Mouse (Mus musculus) cerebellum, postnatal 36 days (tissue): ENCODE measurements around the gene Optc.
A peak's percentile ranks its signal among the peaks of the same experiment; 100 is the strongest.

ENCODE experiments used
- DNase-seq, 2 experiments: peaks; one replicate each; pipeline ENCODE4 v3.0.0; 2021 to 2022; ENCODE audit warnings: mixed read lengths in 2 of 2

Gene Optc

DNA sequence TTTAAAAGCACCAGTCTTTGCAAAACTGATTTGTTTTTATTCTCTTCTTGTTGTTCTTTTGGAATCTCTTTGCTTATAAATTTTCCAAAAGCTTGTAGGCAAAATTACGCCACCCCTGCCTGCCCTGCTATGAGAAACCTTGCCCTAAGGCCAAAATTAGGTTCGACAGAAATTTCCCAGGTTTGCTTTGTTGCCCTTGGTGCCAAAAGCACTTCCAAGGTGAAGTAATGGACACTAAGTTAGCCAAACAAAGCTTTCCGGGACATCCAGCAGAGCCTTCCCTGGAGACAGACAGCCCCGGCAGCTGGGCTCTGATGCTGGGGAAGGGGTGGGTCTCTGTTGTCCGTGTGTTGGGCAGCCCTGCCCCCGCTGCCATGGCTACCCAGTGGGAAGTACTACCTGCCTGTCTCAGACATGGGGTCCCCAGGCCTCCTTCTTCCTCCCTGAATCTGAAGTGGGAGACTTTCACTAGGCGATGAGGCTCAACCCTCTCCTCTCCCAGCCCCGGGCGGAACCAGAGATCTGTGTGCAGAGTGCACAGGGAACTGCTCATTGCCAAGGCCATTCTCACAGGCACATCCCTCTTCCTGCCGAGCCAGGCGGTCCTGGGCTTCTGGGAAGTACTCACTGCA, 9.8 kb upstream of the Optc start:
- DNase-seq = no peak

DNA sequence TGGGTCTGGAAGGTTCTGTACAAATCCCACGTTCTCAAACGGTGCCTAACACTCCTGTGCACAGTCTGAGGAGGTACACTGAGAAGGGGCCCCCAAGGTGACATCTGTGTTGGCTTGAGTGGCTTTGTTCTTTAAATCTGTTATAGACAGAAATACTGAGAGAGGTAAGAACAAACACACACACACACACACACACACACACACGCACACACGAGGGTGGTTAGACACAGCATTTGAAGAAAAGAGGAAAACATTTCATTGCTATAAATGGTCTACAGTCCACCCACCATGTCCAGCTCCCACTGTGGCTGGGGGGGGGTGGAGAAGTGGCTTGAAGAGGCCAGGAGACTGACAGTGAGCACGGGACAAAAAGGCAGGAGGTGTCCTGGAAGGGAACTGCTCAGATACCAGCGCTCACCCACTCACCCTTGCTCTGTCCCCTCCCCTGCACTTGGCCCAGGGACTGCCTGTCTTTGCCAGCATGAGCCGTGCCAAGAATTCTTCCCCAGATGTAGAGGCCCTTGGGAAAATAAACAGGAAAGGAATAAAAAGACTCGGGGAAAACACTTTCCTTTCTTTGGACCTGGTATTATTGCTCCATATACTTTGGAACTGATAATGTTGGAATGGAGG, 8.0 kb upstream of the Optc start:
- no peak for DNase-seq

DNA sequence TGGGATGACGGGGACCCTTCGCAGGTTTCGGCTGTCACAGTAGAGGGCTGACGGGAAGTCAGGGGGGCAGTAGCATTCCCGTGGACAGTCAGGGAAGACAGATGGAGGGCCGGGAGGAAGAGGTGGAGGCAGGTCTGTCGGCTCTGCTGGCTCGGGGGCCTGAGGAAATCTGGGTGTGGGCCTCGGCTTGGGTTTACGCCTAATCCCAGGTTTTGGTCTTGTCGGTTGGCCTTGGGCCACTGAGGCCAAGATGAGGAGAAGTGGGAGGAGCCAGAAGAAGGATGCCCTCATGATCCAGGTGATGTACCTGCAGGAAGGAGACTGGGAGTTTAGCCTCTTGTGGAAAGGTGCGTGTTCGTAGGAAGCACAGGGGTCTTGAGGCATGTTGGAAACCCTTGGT, 7.3 kb upstream of the Optc start:
- DNase-seq = no peak

DNA sequence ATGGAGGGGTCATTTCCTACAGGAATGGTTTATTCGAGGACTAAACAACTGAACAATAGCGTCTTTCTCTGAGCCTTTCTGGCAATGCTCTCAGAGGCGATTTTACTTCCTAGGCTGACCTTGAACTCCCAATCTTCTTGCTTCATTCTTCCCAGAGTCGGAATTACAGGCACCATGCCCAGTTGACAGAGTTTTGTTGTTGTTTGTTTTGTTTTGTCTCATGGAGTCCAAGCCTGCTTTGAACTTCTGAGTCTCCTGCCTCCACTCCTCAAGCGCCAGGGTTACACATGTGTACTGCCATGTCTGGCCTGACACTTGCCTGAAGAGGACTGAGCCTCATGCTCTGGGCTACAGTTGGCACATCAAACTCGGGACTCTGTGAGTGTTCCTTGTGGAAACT, 5.2 kb upstream of the Optc start:
- no peak for DNase-seq

DNA sequence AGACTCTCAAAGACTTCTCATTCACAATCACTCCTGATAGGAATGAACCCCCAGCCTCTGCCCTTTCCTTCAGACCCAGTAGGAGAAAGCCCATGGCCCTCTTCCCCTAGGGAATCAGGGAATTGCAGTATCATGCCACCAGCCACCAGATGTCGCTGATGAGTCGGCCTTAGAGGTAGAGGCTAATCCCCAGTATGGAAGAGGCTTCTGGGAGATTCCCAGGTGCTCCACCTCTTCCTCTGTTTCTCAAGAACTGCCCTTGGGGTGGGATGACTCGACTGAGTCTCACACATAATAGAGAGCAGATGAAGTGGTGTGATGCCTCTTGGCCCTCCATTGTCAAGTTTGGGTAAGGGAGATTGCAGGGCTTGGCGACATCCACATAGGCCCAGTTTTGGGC, 3.7 kb upstream of the Optc start:
- peak; percentile 69 to 79 for DNase-seq

DNA sequence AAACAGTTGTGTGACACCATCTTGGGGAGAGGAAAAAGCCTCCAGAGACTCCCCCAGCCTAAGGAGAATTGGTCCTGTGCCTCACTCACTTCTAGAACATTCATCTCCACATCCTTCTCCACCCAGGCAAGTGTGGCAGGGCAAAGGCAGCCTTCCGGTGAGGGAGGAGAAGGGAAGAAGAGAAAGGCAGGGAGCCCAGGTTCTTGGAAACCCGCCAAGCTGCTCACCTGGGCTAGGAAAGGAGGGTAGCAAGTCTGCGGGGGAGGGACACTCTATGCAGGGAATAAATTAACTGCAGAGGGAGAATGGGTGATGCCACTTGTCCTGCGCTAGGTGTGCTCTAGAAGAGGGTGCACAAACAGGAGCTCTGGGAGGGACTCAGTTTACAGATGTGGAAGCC, 3.2 kb upstream of the Optc start:
- DNase-seq = no peak

DNA sequence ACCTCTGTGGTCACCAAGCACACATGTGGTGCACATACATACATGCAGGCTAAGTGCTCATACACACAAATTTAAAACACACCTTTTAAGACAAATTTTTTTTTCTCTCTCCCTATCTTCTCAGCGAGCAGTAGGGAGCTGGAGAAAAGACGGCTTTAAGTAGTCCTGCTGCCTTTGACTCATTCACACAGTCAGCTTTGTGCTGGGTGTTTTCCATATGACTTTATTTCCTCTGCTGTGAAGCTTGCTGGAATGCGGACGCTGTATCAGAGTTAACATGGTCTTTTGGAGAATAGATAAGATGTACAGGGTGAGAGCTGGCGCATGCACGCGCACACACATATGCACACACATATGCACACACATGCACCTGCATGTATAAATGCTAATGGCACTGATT, 2.3 kb upstream of the Optc start:
- DNase-seq = no peak

DNA sequence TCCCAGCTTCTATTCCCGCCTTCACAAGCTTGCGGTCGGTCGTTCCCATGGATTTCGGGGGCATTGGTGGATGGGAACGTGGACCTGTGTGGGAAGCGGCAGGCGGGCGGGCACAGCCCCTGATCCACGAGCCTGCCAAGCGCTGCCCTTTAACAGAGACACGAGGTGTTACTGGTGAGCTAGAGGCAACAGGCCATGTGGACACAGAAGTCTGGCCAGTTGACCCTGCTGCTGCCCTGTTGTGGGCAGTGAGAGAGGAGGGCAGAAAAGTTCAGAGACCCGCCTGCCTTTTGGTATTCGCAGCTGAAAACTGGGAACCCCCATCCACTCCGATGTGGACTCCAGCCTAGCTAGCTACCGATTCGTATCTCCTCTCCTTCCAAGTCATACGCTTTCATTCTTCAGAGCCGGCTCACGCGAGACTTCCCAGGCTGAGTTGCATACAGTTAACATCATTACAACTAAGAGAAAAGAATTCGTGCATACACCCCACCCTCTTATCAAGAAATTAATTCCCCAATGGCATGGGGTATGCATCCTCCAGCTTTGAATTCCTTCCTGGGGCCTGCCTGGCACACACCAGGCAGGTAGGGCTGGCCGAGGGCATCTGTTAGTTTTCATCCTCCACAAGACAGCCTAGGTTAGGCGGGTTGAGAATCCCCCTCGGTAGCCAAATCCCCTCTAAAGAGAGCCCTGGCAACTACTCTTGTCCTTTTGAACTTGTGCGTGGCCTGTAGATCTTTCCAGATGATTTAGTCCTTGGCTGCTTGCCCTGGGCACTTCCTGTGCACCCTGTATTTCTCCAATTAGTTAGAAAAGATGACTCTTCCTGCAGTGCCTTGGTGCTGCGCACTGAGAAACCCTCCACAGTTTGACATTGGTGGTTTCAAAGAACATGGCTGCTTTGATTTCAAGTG, 1.1 kb upstream of the Optc start:
- DNase-seq = peak in 1 of 2 experiments; percentile 71

DNA sequence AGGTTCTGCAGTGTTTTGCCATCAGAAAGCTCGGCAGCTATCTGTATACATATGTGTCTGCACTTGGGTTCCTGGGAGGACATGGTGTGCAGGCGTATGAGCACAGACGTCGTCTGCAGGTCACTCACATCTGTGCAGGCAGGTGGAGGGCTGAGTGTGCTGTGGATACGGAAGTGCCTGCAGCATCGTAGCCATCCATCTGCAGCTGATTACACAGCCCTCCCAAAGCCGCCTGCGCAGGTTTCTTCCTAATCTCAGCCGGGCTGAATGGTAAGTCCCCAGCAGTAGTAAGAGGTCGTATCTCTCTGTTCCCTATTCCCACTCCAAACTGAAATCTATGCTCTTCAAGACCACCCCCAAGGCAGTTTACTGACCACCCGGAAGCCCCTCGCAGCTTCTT, 1.4 kb downstream of the Optc start:
- no peak for DNase-seq

DNA sequence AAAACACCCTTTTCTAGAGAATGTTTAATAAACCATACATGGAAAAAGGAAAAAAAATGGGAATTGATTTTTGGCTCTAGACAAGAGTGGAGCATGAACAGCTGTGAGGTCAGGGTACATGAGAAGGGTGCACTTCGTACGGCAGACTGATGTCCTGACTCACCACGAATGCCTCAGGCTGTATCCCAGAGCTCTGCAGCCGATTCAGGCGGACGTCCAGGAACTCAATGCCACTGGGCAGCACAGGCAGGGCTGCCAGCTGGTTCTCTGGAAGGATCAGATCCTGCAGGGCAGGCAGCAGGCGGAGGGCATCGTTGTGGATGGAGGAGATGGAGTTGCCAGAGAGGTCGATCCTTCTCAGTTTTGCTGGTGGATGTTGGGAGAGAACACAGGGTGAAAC, 7.0 kb downstream of the Optc start:
- peak; percentile 71 to 76 for DNase-seq

DNA sequence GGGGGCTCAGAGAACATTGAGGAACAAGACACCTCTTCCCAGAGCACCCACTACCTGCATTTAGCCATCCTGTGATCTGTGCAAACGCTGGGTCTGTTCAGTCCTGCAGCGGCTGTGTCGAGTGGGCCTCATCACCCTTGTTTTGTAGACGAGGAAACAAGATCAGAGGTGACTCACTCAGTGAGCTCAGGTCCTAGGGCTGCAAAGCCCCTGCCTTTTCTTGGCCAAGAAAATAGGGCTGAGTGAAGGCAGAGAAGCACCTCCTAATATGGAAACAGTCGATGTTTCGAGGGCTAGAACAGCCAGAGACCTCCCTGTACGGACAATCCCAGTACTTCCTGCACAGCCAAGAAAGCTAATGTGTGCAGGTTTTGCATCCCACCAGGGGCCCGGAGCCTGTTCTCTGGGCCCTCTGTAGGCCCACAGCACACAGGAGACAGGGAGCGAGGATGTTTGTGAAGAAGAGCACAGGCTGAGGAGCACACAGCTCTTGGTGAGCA, 8.7 kb downstream of the Optc start:
- DNase-seq = no peak

DNA sequence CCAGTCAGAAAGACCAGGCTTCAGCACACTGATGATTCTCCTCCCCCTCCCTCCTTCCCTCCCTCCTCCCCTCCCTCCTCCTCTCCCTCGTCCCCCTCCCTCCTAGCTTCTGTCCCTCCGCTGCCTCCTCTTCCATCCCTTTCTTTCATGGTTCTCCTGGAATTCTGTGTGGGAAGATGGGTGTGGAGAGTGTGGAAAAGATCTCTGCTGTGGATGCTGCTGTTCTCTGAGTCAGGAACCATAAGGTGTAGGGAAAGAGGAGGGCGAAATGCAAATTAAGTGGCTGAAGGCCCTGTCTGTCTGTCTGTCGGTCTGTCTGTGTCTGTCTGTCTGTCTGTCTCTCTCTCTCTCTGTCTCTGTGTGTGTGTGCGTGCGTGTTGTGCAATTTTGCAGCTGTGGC, 10.5 kb downstream of the Optc start:
- no peak for DNase-seq

DNA sequence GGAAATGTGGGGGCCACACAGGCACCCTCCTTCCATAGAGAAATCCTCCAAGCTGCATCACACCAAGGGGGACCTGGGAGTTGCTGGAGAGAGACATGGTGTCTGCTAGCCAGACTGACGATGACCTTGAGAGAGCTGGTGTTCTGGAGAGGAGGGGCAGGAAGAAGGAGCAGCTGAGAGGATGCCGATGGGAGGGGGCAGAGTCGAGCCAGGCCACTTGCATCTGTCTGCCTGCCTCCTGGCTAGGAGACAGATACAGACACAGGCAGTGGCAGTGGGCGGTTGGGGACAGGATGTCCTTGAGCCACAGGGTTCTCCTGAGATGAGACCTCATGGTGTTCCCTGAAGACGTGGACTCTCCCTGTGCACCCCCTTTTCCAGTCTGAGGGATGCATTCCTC, 16.3 kb downstream of the Optc start:
- no peak for DNase-seq

DNA sequence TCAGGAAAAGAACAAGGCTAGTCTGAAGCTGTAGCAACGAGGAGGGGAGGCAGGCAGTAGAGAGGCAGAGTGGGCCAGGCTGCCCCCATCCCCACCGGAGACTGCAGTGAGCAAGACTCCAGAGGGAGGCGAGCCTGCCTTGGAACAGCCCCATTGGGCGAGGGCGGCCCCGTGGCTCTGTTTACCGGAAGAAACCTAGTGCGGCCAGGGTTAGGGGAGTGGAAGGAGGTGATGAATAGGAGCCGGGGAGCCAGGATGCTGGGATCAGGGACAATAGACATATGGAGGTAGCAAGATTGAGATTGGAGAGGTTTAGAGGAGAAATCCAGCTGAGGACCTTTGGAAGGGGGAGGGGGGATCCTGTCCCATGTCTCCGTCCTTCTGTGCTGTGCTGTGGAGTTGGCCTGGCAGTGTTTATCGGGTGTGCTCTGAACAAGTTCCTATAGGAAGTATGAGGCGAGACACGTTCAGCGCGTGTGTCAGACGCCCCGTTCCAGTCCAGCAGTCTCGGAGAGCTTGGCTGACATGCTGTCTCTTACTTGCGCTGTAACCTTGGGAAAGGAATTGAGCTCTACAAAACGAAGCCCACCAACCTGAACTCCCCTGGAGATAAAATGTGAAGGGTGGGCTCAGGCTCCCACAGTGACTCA, 17.7 kb downstream of the Optc start:
- DNase-seq = no peak

DNA sequence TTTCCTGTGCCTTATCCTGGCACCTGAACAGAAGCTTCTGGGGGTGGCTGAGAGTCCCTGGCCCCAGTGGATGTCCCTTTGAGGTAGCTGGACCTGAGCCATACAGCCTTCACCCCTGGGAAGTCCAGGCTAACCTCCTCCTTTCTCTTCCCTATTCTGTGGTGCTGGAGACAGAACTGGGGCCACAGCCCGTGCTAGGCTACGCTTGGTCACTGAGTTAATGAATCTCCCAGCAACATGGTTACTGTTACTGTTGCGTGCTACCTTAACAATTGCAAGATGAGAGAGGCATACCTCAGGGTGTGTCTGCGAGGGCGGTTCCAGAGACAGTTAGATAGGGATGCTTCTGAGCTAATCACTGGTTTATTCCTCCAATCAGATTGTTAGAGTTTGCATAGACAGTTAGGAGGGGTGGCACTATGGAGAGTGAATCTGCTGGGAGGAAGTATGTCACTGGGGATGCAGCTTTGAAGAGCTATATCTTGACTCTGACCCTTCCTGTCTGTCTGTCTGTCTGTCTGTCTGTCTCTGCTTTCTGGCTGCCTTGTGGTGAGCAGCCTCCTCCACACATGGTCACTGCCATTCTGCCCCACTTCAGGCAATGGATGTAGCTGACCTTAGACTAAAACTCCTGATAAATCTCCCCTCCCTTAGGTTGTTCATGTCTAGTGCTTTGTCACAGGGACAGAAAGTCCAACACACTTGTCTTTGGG, 20.1 kb downstream of the Optc start:
- no peak for DNase-seq

DNA sequence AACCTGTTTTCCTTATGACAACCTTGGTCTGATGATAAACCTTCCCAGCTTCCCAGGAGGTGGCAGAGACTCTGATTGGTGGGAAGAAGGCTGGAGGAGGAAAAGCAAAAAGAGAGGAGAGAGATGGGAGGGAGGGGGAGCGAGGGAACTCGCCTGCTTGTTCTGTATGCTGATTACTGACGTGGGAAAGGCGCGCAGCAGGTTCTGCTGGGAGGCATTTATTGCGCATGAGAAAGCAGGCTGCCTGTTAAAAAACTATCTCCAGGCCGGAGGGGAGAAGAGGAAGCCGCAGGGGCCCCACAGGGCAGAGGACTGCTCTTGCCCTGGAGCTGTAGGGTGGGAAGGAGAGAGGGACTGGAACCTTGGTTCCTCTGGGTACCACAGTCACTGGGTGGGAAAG, 20.8 kb downstream of the Optc start:
- DNase-seq = peak; percentile 61 to 62

DNA sequence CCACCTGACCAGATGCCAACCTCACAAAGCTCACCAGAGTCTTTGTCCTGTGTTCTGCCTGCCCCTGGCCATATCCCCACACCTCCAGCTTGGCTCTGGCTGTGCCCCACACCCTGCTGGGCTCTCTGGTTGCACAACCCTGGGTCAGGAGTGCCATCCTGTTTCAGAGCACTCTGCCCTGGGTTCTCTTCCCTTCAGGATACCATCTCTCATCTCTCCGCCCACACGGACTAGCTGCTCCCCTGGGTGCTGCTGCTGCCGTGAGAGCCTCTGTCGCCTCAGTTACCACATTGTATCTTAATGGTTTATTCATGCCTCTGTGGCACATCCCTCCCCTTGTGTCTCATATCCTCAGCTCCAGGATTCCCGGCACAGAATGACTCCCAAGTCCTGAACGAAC, 21.4 kb downstream of the Optc start:
- DNase-seq = no peak

DNA sequence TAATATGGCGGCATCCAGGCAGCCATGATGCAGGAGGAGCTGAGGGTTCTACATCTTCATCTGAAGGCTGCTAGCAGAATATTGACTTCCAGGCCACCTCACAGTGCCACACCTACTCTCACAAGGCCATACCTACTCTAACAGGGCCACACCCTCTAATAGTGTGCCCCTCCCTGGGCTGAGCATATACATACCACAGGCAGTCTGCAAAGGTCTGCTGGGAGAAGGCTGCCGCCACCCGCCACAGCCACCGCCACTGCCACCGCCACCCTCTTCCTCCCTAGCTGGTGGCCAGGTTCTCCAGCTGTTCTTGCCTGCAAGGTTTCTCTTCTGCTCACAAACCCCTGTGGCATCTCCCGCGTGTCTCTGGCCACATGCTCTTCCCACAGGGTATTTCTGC, 22.0 kb downstream of the Optc start:
- DNase-seq = no peak

DNA sequence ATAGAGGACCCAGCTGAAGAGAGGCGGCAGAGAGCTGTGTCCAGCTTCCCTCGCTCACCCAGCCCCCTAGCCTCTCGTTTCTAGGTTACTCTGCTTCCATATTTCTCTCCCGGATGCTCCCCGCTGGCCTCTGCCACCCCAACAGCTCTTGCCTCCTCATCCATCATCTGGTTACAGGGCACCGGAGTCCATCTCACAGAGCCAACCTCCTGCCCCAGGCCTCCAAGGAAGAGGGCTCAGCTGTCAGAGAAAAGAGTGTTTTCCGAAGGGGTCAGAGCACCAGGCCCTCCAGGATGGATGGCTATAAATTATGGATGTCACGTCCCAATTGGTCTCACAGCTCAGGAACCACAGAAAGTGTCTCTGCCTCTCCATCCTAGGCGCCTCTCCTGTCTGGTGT, 23.1 kb downstream of the Optc start:
- DNase-seq = no peak

DNA sequence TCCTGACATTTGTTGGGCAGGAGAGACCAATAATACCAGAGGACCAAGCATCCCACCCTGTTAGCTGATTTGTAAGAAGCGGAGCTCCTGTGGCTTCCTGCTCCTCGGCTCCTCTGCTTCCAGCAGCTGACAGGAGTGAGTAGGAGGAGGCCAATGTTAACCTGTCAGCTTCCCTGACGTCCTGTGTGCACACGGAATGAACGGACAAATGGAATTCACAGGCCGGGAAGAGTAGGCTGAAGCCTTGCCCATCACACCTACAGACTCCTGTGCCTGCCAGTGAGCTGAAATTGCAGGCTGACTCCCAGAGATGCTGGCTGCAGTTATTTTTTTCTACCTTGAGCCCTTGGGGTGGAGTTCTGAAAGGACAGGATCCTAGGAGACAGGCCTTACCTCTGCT, 23.7 kb downstream of the Optc start:
- DNase-seq = no peak

DNA sequence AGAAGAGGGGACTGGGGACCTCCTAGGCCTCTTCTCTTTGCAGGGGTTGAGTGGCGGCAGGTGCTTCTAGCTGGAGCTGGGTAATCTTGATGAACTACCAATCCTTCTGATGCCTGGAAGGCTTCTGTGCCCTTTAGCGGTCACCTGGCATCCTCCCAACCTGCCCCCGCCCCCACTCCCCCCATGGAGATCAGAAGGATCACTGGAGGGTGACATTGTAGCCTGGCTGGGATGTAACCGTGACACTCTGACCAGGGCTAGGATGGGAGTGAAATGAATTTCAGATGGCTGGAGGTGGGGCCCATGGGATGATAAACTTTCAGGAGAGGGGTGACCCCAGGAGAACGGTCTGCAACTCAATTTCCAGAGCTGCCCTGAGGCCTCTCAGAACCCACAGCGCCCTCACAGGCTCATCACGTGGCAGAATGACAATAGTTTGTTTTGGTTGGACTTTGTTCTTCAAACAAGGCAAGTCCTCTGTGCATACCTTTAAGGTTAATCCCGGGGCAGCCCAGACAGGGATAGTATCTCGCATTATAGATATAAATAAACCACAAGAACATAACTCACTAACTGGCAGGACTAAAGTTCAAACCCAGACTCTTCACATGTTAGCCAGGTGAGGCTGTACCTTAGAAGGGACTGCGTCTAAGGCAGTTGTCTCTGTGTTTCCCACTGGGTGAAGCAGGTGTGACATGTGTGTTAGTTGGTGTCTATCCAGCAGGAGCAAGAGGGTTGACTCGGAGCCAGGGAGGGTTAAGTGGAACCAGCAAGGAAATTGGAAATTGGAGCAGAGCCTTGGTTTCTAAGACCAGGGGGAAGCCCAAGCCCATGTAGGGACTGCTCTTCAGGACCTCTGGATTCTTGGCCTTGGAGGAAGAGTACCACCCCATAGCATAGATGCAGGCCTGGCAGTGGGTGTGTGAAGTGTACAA, 25.2 kb downstream of the Optc start:
- no peak for DNase-seq

DNA sequence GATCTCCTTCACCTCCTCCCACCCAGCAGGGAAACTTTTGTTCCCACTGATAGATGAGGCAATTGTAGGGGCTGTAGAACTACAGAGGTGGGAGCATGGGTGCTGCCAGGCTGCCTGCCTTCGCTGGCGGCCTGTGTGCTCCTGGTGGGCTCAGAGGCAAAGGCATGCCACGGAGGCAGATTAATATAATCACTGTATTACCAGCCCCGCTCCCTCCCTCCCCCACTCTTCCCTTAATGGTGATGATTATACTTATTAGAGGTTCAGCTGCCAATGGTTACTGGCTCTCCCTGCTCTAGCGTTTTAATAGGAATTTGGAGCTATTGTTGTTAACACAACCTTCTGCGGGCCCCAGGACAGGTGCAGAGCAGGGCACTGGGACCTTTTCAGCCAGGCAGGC, 26.0 kb downstream of the Optc start:
- no peak for DNase-seq
